In genomic region chr11:115698986-115699728, GRCm38 (mm10) we compare ENCODE assay signal across 8 mouse cellular contexts. TPM values are rescaled to one million over a fixed set of nuclear protein-coding genes. Genes with fewer than 3 reads are reported as not detected.
DNase-seq lines count a peak whose midpoint lies in the region; ATAC-seq lines count a peak whose summit lies in the region.

No protein-coding gene starts in this region.

- H3K4me1 ChIP-seq in forebrain, embryonic 10.5 days = peaks cover 28% of the 10 kb centered on the region
- peaks cover 61% of the 10 kb centered on the region for H3K4me1 ChIP-seq in heart, embryonic 15.5 days (replicated peaks)
- peaks cover 62% of the 10 kb centered on the region for H3K4me1 ChIP-seq in liver, embryonic 12.5 days

- H3K27me3 ChIP-seq in forebrain, embryonic 10.5 days (ENCODE audit: poor library complexity, severe bottlenecking) = no peaks in the 10 kb centered on the region
- no peaks in the 10 kb centered on the region for H3K27me3 ChIP-seq in heart, embryonic 15.5 days
- H3K27me3 ChIP-seq in liver, embryonic 12.5 days (replicated peaks) = no peaks in the 10 kb centered on the region
- no peaks in the 10 kb centered on the region for H3K27me3 ChIP-seq in splenic B cell, adult 2 months (ENCODE audit: control insufficient read depth, insufficient read depth, low read length, poor library complexity, severe bottlenecking)

- DNase-seq in CD4-positive helper T cell, adult 2 months (ENCODE audit: low read depth, low spot score) = peak; percentile 91
- DNase-seq in brain, adult 2 months (ENCODE audit: low read depth, low spot score) = peak; percentile 96
- peak; percentile 86 for DNase-seq in forebrain, embryonic 10.5 days (ENCODE audit: extremely low spot score, low spot score)
- DNase-seq in kidney, postnatal 14 days = peak; percentile 92
- DNase-seq in naive thymus-derived CD4-positive, alpha-beta T cell, adult 2 months (ENCODE audit: low read depth) = peak; percentile 88
- DNase-seq in splenic B cell, adult 2 months (ENCODE audit: low read depth, low spot score) = peak; percentile 95

- H3K4me2 ChIP-seq in heart, embryonic 15.5 days = peak overlapping the region; percentile 85
- peak overlapping the region; percentile 69 for H3K4me2 ChIP-seq in liver, embryonic 12.5 days

- peak overlapping the region; percentile 82 for H3K27ac ChIP-seq in forebrain, embryonic 10.5 days
- H3K27ac ChIP-seq in heart, embryonic 15.5 days = peak overlapping the region; percentile 92
- H3K27ac ChIP-seq in liver, embryonic 12.5 days = peak overlapping the region; percentile 25; the same call in 1 of the 2 replicates

- peak overlapping the region; percentile 64 for H3K4me3 ChIP-seq in forebrain, embryonic 10.5 days
- peak overlapping the region; percentile 79 for H3K4me3 ChIP-seq in heart, embryonic 15.5 days
- peak overlapping the region; percentile 43 for H3K4me3 ChIP-seq in liver, embryonic 12.5 days

- no peaks in the 10 kb centered on the region for H3K9me3 ChIP-seq in forebrain, embryonic 10.5 days
- H3K9me3 ChIP-seq in heart, embryonic 15.5 days (replicated peaks) = no peaks in the 10 kb centered on the region
- H3K9me3 ChIP-seq in liver, embryonic 12.5 days (replicated peaks) = 0 out of 2 replicates have a peak, but pooled peaks cover 3% of the 10 kb centered on the region

- H3K36me3 ChIP-seq in forebrain, embryonic 10.5 days (replicated peaks) = peaks cover 32% of the 10 kb centered on the region
- H3K36me3 ChIP-seq in heart, embryonic 15.5 days = 0 out of 2 replicates have a peak, but pooled peaks cover 4% of the 10 kb centered on the region
- peaks cover 39% of the 10 kb centered on the region for H3K36me3 ChIP-seq in liver, embryonic 12.5 days
- H3K36me3 ChIP-seq in splenic B cell, adult 2 months (ENCODE audit: control insufficient read depth, insufficient read depth, low read length, poor library complexity, severe bottlenecking) = peaks cover 11% of the 10 kb centered on the region

- peak overlapping the region; percentile 74 for H3K9ac ChIP-seq in heart, embryonic 15.5 days
- peak overlapping the region; percentile 43 for H3K9ac ChIP-seq in liver, embryonic 12.5 days

- 10% methylated on average over 17 of the region's 17 CpGs for WGBS in forebrain, embryonic 10.5 days
- 7% methylated on average over 17 of the region's 17 CpGs for WGBS in heart, embryonic 15.5 days
- WGBS in liver, embryonic 12.5 days (ENCODE audit: insufficient replicate concordance) = 29% methylated on average over 17 of the region's 17 CpGs

- ATAC-seq in heart, embryonic 15.5 days (replicated peaks; ENCODE audit: insufficient number of reproducible peaks, insufficient read depth, low FRiP score, low read depth) = peak; percentile 94
- peak; percentile 65 for ATAC-seq in liver, embryonic 12.5 days

RNA-seq across cellular contexts. Expression of gene Grb2, which starts 9.2 kb away (rescaled TPM):
- polyA plus RNA-seq in forebrain, embryonic 10.5 days (2016; fragmentation: Nextera tagmentation; extraction: Ambion mirVana) = 74.4 and 79.6 TPM in 2 replicates
- 103 and 104 TPM in 2 replicates for polyA plus RNA-seq in heart, embryonic 15.5 days (2015; fragmentation: Nextera tagmentation; extraction: Ambion mirVana)
- polyA plus RNA-seq in liver, embryonic 12.5 days (2016; fragmentation: Nextera tagmentation; extraction: Ambion mirVana) = 78.6 and 89.6 TPM in 2 replicates

Comparison
In these comparisons a context has a peak if more than half of its experiments do, and no peak if none do; other contexts are left out.
1. Peak in every context shown above with its lines: DNase-seq, ATAC-seq, H3K4me3 ChIP-seq and H3K27ac ChIP-seq.
2. H3K27ac ChIP-seq: peak in every context shown above with its lines; median percentile 92 in heart, embryonic 15.5 days; 82 in forebrain, embryonic 10.5 days; 25 in liver, embryonic 12.5 days.